ENCODE assay signal across 8 mouse cellular contexts in genomic region chr16:90831676-90832075, GRCm38 (mm10). TPM values are rescaled to one million over a fixed set of nuclear protein-coding genes. Genes with fewer than 3 reads are reported as not detected.
DNase-seq lines count a peak whose midpoint lies in the region; ATAC-seq and TF ChIP-seq lines count a peak whose summit lies in the region.

No protein-coding gene starts in this region.

- no peak overlapping the region for H3K27ac ChIP-seq in heart, postnatal 0 days (ENCODE audit: low read depth)

- no peak for ATAC-seq in heart, postnatal 0 days (ENCODE audit: insufficient read depth, low read depth)
- no peak for ATAC-seq in inflammation-experienced regulatory T-cells, adult 6 months

- TF ChIP-seq CTCF in heart, postnatal 0 days (IDR thresholded peaks at IDR 0.05; ENCODE audit: low read depth) = no peak

- no peak for TF ChIP-seq EP300 in heart, postnatal 0 days (IDR thresholded peaks at IDR 0.05; ENCODE audit: low read depth)

- peak overlapping the region; percentile 61 for H3K4me3 ChIP-seq in heart, postnatal 0 days (ENCODE audit: low read depth, low read length)

- WGBS in heart, postnatal 0 days = 15% methylated on average over 15 of the region's 15 CpGs

- peak overlapping the region; percentile 64 for H3K9ac ChIP-seq in heart, postnatal 0 days (replicated peaks; ENCODE audit: low read depth, low read length)

- peaks cover 8% of the 10 kb centered on the region; the same call in 1 of the 2 replicates for H3K4me1 ChIP-seq in heart, postnatal 0 days (ENCODE audit: control insufficient read depth, insufficient read depth)

- no peaks in the 10 kb centered on the region for H3K9me3 ChIP-seq in heart, postnatal 0 days (replicated peaks; ENCODE audit: control insufficient read depth, low read length)

- 0 out of 2 replicates have a peak, but pooled peaks cover 4% of the 10 kb centered on the region for H3K27me3 ChIP-seq in heart, postnatal 0 days (ENCODE audit: control insufficient read depth, insufficient read depth, low read length)

- no peaks in the 10 kb centered on the region for H3K36me3 ChIP-seq in heart, postnatal 0 days (replicated peaks; ENCODE audit: control insufficient read depth, insufficient read depth, low read length)

- H3K4me2 ChIP-seq in heart, postnatal 0 days (ENCODE audit: low read depth, low read length) = peak overlapping the region; percentile 96

- DNase-seq in cerebellum, adult 18-20 months = peak; percentile 21 to 30
- no peak for DNase-seq in cerebellum, postnatal 4 days (ENCODE audit: low spot score in 2 of 2)
- peak; percentile 23 for DNase-seq in cerebellum, adult 8-10 months
- DNase-seq in heart, postnatal 0 days (ENCODE audit: low spot score) = no peak
- DNase-seq in lung, postnatal 10 days = peak; percentile 19
- no peak for DNase-seq in frontal cortex, postnatal 36 days (ENCODE audit: low spot score in 2 of 2)
- no peak for DNase-seq in right cerebral cortex, postnatal 36 days (ENCODE audit: low spot score in 2 of 2)

RNA-seq across cellular contexts. Expression of gene Eva1c, which starts 5.2 kb away (rescaled TPM):
- 3.2 and 11.4 TPM in 2 replicates for total RNA-seq in heart, postnatal 0 days (2014; rRNA removed; ENCODE audit: low replicate concordance)
- polyA plus RNA-seq in heart, postnatal 0 days (2015; fragmentation: Nextera tagmentation; extraction: Ambion mirVana) = 1.1 and 1.7 TPM in 2 replicates
- not detected for polyA plus RNA-seq in inflammation-experienced regulatory T-cells, adult 6 months (2017; shearing (Covaris generic))

RNA-seq across cellular contexts. Expression of gene Urb1, which starts 21.5 kb away (rescaled TPM):
- 8.7 and 16.5 TPM in 2 replicates for total RNA-seq in heart, postnatal 0 days (2014; rRNA removed; ENCODE audit: low replicate concordance)
- 2.7 and 3.0 TPM in 2 replicates for polyA plus RNA-seq in heart, postnatal 0 days (2015; fragmentation: Nextera tagmentation; extraction: Ambion mirVana)
- polyA plus RNA-seq in inflammation-experienced regulatory T-cells, adult 6 months (2017; shearing (Covaris generic)) = 1 to 10 TPM; 3.0 to 6.2 (median 4.3) TPM

Comparison
In these comparisons a context has a peak if more than half of its experiments do, and no peak if none do; other contexts are left out.
1. DNase-seq: peak in cerebellum, adult 18-20 months (2 of 2), cerebellum, adult 8-10 months (single experiment) and lung, postnatal 10 days (single experiment); none in cerebellum, postnatal 4 days (0 of 2), heart, postnatal 0 days (single experiment), frontal cortex, postnatal 36 days (0 of 2) and right cerebral cortex, postnatal 36 days (0 of 2).